Mouse (Mus musculus): ENCODE measurements around the gene Isg20l2. TPM values are rescaled to one million over a fixed set of nuclear protein-coding genes. Genes with fewer than 3 reads are reported as not detected.

The Isg20l2 gene
- polyA plus RNA-seq, 1 experiment, result 17.6 TPM

GRCm38 (mm10) chr3:87906981-87907857 lies 22.9 kb upstream of the Isg20l2 start:
- no peak for TF ChIP-seq GATA1 (IDR thresholded peaks at IDR 0.05; ENCODE audit: low read length)

- no peak for TF ChIP-seq GATA1 (IDR thresholded peaks at IDR 0.05; ENCODE audit: low read length)
Observed at GRCm38 (mm10) chr3:87907906-87908305, 22.2 kb upstream of the Isg20l2 start.

- TF ChIP-seq GATA1 (IDR thresholded peaks at IDR 0.05; ENCODE audit: low read length), result no peak
Observed at GRCm38 (mm10) chr3:87909381-87909780, 20.7 kb upstream of the Isg20l2 start.

GRCm38 (mm10) chr3:87909874-87910273 lies 20.2 kb upstream of the Isg20l2 start:
- no peak for TF ChIP-seq GATA1 (IDR thresholded peaks at IDR 0.05; ENCODE audit: low read length)

GRCm38 (mm10) chr3:87910573-87911141 lies 19.5 kb upstream of the Isg20l2 start:
- no peak for TF ChIP-seq GATA1 (IDR thresholded peaks at IDR 0.05; ENCODE audit: low read length)

GRCm38 (mm10) chr3:87913491-87913890 lies 16.6 kb upstream of the Isg20l2 start:
- TF ChIP-seq GATA1 (IDR thresholded peaks at IDR 0.05; ENCODE audit: low read length), result no peak

- TF ChIP-seq GATA1 (IDR thresholded peaks at IDR 0.05; ENCODE audit: low read length), result no peak
Observed at GRCm38 (mm10) chr3:87913891-87914290, 16.2 kb upstream of the Isg20l2 start.

- TF ChIP-seq GATA1 (IDR thresholded peaks at IDR 0.05; ENCODE audit: low read length), result no peak
Observed at GRCm38 (mm10) chr3:87916990-87917389, 13.1 kb upstream of the Isg20l2 start.

- TF ChIP-seq GATA1 (IDR thresholded peaks at IDR 0.05; ENCODE audit: low read length), result no peak
Observed at GRCm38 (mm10) chr3:87918551-87918950, 11.6 kb upstream of the Isg20l2 start.

GRCm38 (mm10) chr3:87919336-87920108 lies 10.6 kb upstream of the Isg20l2 start, which contains the start of gene Mrpl24:
Gene Mrpl24, plus strand, starts transcription at chr3:87919506.
- no peak for TF ChIP-seq GATA1 (IDR thresholded peaks at IDR 0.05; ENCODE audit: low read length)

- TF ChIP-seq GATA1 (IDR thresholded peaks at IDR 0.05; ENCODE audit: low read length), result no peak
Observed at GRCm38 (mm10) chr3:87920270-87920943, 9.7 kb upstream of the Isg20l2 start.

- TF ChIP-seq GATA1 (IDR thresholded peaks at IDR 0.05; ENCODE audit: low read length), result no peak
Observed at GRCm38 (mm10) chr3:87924996-87925395, 5.1 kb upstream of the Isg20l2 start.

- no peak for TF ChIP-seq GATA1 (IDR thresholded peaks at IDR 0.05; ENCODE audit: low read length)
Observed at GRCm38 (mm10) chr3:87927452-87927851, 2.7 kb upstream of the Isg20l2 start.

GRCm38 (mm10) chr3:87929341-87930077 lies 605 bp upstream of the Isg20l2 start:
- TF ChIP-seq GATA1 (IDR thresholded peaks at IDR 0.05; ENCODE audit: low read length), result no peak

- no peak for TF ChIP-seq GATA1 (IDR thresholded peaks at IDR 0.05; ENCODE audit: low read length)
Observed at GRCm38 (mm10) chr3:87934026-87934425, 3.9 kb downstream of the Isg20l2 start.

Data from G1E-ER4 (cell line).